Mouse (Mus musculus) heart, embryonic 14.5 days (tissue): ENCODE data around the gene Bmp8b. TPM values are rescaled to one million over a fixed set of nuclear protein-coding genes. Genes with fewer than 3 reads are reported as not detected.

Experiments used
- ATAC-seq: fragments of 200-750 bp; cut with Nextera tagmentation; 2 replicates; pipeline ENCODE4 v1.8.0; 2017; ENCODE audit warnings: low read depth, moderate TSS enrichment; ENCODE audit not compliant: insufficient number of reproducible peaks, insufficient read depth, low FRiP score
- H3K27ac ChIP-seq, 2 experiments: fragments of 200-500 bp in 1 of 2; fragments of 300-500 bp in 1 of 2; sonication (generic) in 1 of 2; replicated peaks in 1 of 2; 2 replicates each; pipeline ENCODE4 v1.5.1; 2012 to 2014; ENCODE audit warnings: low read depth in 2 of 2, low read length in 2 of 2, control low read depth in 1 of 2, mild to moderate bottlenecking in 1 of 2, mixed read lengths in 1 of 2; ENCODE audit not compliant: control insufficient read depth in 1 of 2, insufficient read depth in 1 of 2
- H3K27me3 ChIP-seq: fragments of 300-500 bp; sonication (generic); 2 replicates; pipeline ENCODE4 v1.6.1; 2014; ENCODE audit warnings: mild to moderate bottlenecking, low read length, control low read depth; ENCODE audit not compliant: control insufficient read depth, insufficient read depth
- H3K36me3 ChIP-seq: fragments of 300-500 bp; sonication (generic); 2 replicates; pipeline ENCODE4 v1.6.1; 2014; ENCODE audit warnings: mild to moderate bottlenecking, control low read depth, low read length, mixed read lengths; ENCODE audit not compliant: control insufficient read depth, insufficient read depth
- H3K4me1 ChIP-seq, 2 experiments: fragments of 200-500 bp in 1 of 2; fragments of 300-500 bp in 1 of 2; sonication (generic) in 1 of 2; 2 replicates each; pipeline ENCODE4 v1.6.1; 2012 to 2014; ENCODE audit warnings: low read length in 2 of 2, control low read depth in 1 of 2, mixed read lengths in 1 of 2; ENCODE audit not compliant: control insufficient read depth in 2 of 2, insufficient read depth in 2 of 2
- H3K4me2 ChIP-seq: fragments of 300-500 bp; sonication (generic); 2 replicates; pipeline ENCODE4 v1.6.1; 2014; ENCODE audit warnings: mild to moderate bottlenecking, low read length
- H3K4me3 ChIP-seq, 2 experiments: fragments of 200-500 bp in 1 of 2; fragments of 300-500 bp in 1 of 2; sonication (generic) in 1 of 2; 2 replicates each; pipeline ENCODE4 v1.5.1; 2012 to 2014; ENCODE audit warnings: low read length in 2 of 2, mild to moderate bottlenecking in 2 of 2, control low read depth in 1 of 2, low read depth in 1 of 2, moderate library complexity in 1 of 2; ENCODE audit not compliant: control insufficient read depth in 1 of 2, insufficient read depth in 1 of 2
- H3K9ac ChIP-seq: fragments of 300-500 bp; sonication (generic); 2 replicates; pipeline ENCODE4 v1.6.1; 2014; ENCODE audit warnings: mild to moderate bottlenecking, low read length
- H3K9me3 ChIP-seq: fragments of 300-500 bp; sonication (generic); 2 replicates; pipeline ENCODE4 v1.6.1; 2016; ENCODE audit warnings: low read length, control low read depth; ENCODE audit not compliant: control insufficient read depth
- WGBS: fragments of 180-500 bp; shearing (Covaris S2); extraction: QIAGEN DNeasy Blood & Tissue Kit; methylation state at CpG from one replicate; pipeline ENCODE4 v1.1.7; 2014; 5-methylcytosine and 5-hydroxymethylcytosine counted together
- polyA plus RNA-seq: library from polyadenylated mRNA; unstranded; fragments of >200 nt; fragmentation: Nextera tagmentation; extraction: Ambion mirVana; gene quantifications from 2 replicates; pipeline ENCODE4 v1.2.1, GENCODE M21; 2014

Gene Bmp8b
- 0.22 and 0.23 TPM in 2 replicates for polyA plus RNA-seq

DNA sequence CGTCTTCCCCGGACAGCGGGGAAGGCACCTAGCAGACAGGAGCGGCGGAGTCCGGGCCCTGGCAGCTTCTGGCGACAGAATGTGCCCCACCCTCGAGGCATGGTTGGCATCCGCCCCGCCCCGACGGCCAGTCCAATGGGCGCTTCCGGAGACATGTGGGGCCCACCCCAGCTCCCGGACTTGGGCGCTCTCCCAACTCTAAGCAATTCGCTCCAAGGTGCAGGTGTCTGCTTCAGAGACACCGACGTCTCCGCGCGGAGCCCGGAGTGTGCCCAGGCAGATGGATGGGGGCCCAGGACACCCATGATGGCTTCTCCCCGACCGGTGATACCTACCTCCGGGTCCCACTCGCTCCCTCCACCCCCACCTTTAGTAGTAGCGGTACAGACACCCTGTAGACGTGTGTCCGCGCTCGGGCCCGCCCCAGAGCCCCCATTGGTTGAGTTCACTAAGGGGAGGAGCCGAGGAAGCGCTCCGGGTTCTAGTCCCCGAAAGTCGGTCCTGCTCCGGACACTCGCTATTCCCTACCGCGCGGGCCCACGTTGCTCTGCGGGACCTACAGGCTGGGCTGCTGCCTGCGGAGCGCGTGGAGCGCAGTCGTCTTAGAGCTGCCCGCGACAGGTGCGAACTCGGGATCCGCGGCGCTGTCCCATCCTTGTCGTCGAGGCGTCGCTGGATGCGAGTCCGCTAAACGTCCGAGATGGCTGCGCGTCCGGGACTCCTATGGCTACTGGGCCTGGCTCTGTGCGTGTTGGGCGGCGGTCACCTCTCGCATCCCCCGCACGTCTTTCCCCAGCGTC lies at the start of gene Bmp8b:
Gene Bmp8b, plus strand, starts transcription at position 515 of the 800 bp plus-strand sequence.
- peak within 1 kb of the TSS; percentile 34 to 35 for H3K4me3 ChIP-seq
- peak within 1 kb of the TSS; percentile 62 for H3K4me2 ChIP-seq
- peaks cover 36% of the 10 kb centered on the region for H3K27me3 ChIP-seq
- H3K27ac ChIP-seq = no peak within 1 kb of the TSS
- H3K9ac ChIP-seq = no peak within 1 kb of the TSS; the same call in 1 of the 2 replicates
- WGBS = 4% methylated on average over 75 of the region's 75 CpGs
- H3K36me3 ChIP-seq = no peaks in the 10 kb centered on the region
- H3K4me1 ChIP-seq = peaks cover 4 to 10% of the 10 kb centered on the region in 2 experiments
- peak; percentile 48; the same call in 1 of the 2 replicates for ATAC-seq
- H3K9me3 ChIP-seq = no peaks in the 10 kb centered on the region

GRCm38 (mm10) chr4:123056560-123057109 lies 48.3 kb upstream of the Bmp8b start:
- H3K4me3 ChIP-seq = no peak overlapping the region
- no peak overlapping the region for H3K27ac ChIP-seq
- no peak for ATAC-seq
- WGBS = 73% methylated on average over 3 of the region's 3 CpGs
- peaks cover 21% of the 10 kb centered on the region for H3K27me3 ChIP-seq
- no peak overlapping the region for H3K4me2 ChIP-seq
- H3K9me3 ChIP-seq = no peaks in the 10 kb centered on the region
- H3K4me1 ChIP-seq = peaks cover 4 to 8% of the 10 kb centered on the region in 2 experiments
- no peak overlapping the region for H3K9ac ChIP-seq
- H3K36me3 ChIP-seq = peaks cover 53% of the 10 kb centered on the region

- H3K4me2 ChIP-seq = no peak overlapping the region
Observed at GRCm38 (mm10) chr4:123057957-123058356, 47.0 kb upstream of the Bmp8b start.

GRCm38 (mm10) chr4:123061744-123062143 lies 43.2 kb upstream of the Bmp8b start:
- H3K27ac ChIP-seq = no peak overlapping the region
- 25% methylated on average over 5 of the region's 5 CpGs for WGBS

More at GRCm38 (mm10) chr4:123057957-123058356, 47.0 kb upstream of the Bmp8b start:
- ATAC-seq = no peak
- H3K9me3 ChIP-seq = no peaks in the 10 kb centered on the region
- 46% methylated on average over 1 of the region's 1 CpGs for WGBS
- H3K4me3 ChIP-seq = no peak overlapping the region
- H3K9ac ChIP-seq = no peak overlapping the region
- H3K27me3 ChIP-seq = peaks cover 8% of the 10 kb centered on the region
- H3K4me1 ChIP-seq = peaks cover 4 to 11% of the 10 kb centered on the region in 2 experiments
- H3K27ac ChIP-seq = no peak overlapping the region
- H3K36me3 ChIP-seq = peaks cover 41% of the 10 kb centered on the region

GRCm38 (mm10) chr4:123068646-123069045 lies 36.3 kb upstream of the Bmp8b start:
- H3K4me2 ChIP-seq = no peak overlapping the region
- no peak for ATAC-seq
- H3K36me3 ChIP-seq = no peaks in the 10 kb centered on the region
- no peaks in the 10 kb centered on the region; a peak in 1 of 4 replicates for H3K4me1 ChIP-seq
- H3K4me3 ChIP-seq = no peak overlapping the region
- 62% methylated on average over 6 of the region's 6 CpGs for WGBS
- no peaks in the 10 kb centered on the region for H3K9me3 ChIP-seq
- no peak overlapping the region for H3K27ac ChIP-seq
- H3K9ac ChIP-seq = no peak overlapping the region
- peaks cover 15% of the 10 kb centered on the region for H3K27me3 ChIP-seq

More at GRCm38 (mm10) chr4:123061744-123062143, 43.2 kb upstream of the Bmp8b start:
- H3K4me1 ChIP-seq = peaks cover 0 to 5% of the 10 kb centered on the region in 2 experiments; a peak in 1 of 4 replicates
- no peak for ATAC-seq
- no peaks in the 10 kb centered on the region for H3K27me3 ChIP-seq
- H3K4me2 ChIP-seq = no peak overlapping the region
- no peak overlapping the region for H3K4me3 ChIP-seq
- H3K9ac ChIP-seq = no peak overlapping the region
- peaks cover 5% of the 10 kb centered on the region for H3K36me3 ChIP-seq
- H3K9me3 ChIP-seq = no peaks in the 10 kb centered on the region

GRCm38 (mm10) chr4:123071266-123071966 lies 33.5 kb upstream of the Bmp8b start:
- no peaks in the 10 kb centered on the region for H3K36me3 ChIP-seq
- 9% methylated on average over 13 of the region's 13 CpGs for WGBS
- no peak overlapping the region for H3K9ac ChIP-seq
- no peak for ATAC-seq
- no peaks in the 10 kb centered on the region; a peak in 1 of 4 replicates for H3K4me1 ChIP-seq
- H3K4me2 ChIP-seq = peak overlapping the region; percentile 55
- H3K4me3 ChIP-seq = 0 out of 4 replicates have a peak overlapping the region, but pooled peaks of 1 of the 2 experiments have one; percentile 18
- H3K27me3 ChIP-seq = peaks cover 23% of the 10 kb centered on the region
- H3K27ac ChIP-seq = no peak overlapping the region
- no peaks in the 10 kb centered on the region for H3K9me3 ChIP-seq

DNA sequence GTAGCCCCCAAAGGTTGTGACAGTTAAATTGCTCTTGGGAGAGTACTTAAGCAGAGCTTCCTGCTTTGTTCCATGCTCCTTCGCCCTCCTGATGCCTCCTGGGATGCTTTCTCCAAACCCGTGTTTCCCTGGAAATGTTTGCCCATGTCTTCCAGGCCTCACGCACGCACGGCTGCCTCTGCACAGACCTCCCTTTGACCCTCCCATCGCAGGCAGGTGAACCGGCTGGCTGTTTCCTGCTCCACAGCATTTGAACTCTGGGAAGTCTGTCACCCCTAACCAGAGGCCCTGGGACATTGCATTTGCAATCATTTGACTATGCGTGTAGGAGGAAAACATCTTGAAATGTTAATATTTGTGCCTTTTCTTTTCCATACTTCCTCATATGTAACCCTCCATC lies 28.0 kb upstream of the Bmp8b start:
- H3K4me2 ChIP-seq = no peak overlapping the region
- no peaks in the 10 kb centered on the region for H3K4me1 ChIP-seq
- no peak overlapping the region for H3K4me3 ChIP-seq
- H3K9me3 ChIP-seq = peaks cover 3% of the 10 kb centered on the region; the same call in 1 of the 2 replicates
- WGBS = 73% methylated on average over 8 of the region's 8 CpGs
- H3K27me3 ChIP-seq = peaks cover 27% of the 10 kb centered on the region
- H3K27ac ChIP-seq = no peak overlapping the region
- H3K9ac ChIP-seq = no peak overlapping the region
- H3K36me3 ChIP-seq = no peaks in the 10 kb centered on the region
- ATAC-seq = no peak
